Mouse (Mus musculus): ENCODE data around the gene Smco2. TPM values are rescaled to one million over a fixed set of nuclear protein-coding genes. Genes with fewer than 3 reads are reported as not detected.

The Smco2 gene
- polyA plus RNA-seq, 1 experiment from 2014 or later: not detected

Other genes with a start within 250 kb of the Smco2 start
- gene Med21, start 207.6 kb upstream of the Smco2 start, polyA plus RNA-seq (2015; fragmentation: Nextera tagmentation; extraction: Ambion mirVana): 134 and 139 TPM in 2 replicates
- 31.1 and 31.2 TPM in 2 replicates for gene Tm7sf3, start 207.3 kb upstream of the Smco2 start, polyA plus RNA-seq (2015; fragmentation: Nextera tagmentation; extraction: Ambion mirVana)
- gene Stk38l, start 125.1 kb upstream of the Smco2 start, polyA plus RNA-seq (2015; fragmentation: Nextera tagmentation; extraction: Ambion mirVana): 15.1 and 16.0 TPM in 2 replicates
- gene Arntl2, start 54.0 kb upstream of the Smco2 start, polyA plus RNA-seq (2015; fragmentation: Nextera tagmentation; extraction: Ambion mirVana): 1.8 and 2.5 TPM in 2 replicates
- 15.2 and 17.7 TPM in 2 replicates for gene Ppfibp1, start 38.4 kb downstream of the Smco2 start, polyA plus RNA-seq (2015; fragmentation: Nextera tagmentation; extraction: Ambion mirVana)
- gene 1700034J05Rik, start 104.3 kb downstream of the Smco2 start, polyA plus RNA-seq (2015; fragmentation: Nextera tagmentation; extraction: Ambion mirVana): 0.14 TPM in 1 of 2 replicates, not detected in the other
- 0.33 and 0.59 TPM in 2 replicates for gene Rep15, start 182.5 kb downstream of the Smco2 start, polyA plus RNA-seq (2015; fragmentation: Nextera tagmentation; extraction: Ambion mirVana)
- gene Mrps35, start 192.7 kb downstream of the Smco2 start, polyA plus RNA-seq (2015; fragmentation: Nextera tagmentation; extraction: Ambion mirVana): 73.2 and 80.5 TPM in 2 replicates
- gene Mansc4, start 236.9 kb downstream of the Smco2 start, polyA plus RNA-seq (2015; fragmentation: Nextera tagmentation; extraction: Ambion mirVana): 0.26 and 0.40 TPM in 2 replicates
- 5.6 and 7.6 TPM in 2 replicates for gene Klhl42, start 241.3 kb downstream of the Smco2 start, polyA plus RNA-seq (2015; fragmentation: Nextera tagmentation; extraction: Ambion mirVana)